ENCODE assay signal across 7 mouse cellular contexts in the genomic region with DNA sequence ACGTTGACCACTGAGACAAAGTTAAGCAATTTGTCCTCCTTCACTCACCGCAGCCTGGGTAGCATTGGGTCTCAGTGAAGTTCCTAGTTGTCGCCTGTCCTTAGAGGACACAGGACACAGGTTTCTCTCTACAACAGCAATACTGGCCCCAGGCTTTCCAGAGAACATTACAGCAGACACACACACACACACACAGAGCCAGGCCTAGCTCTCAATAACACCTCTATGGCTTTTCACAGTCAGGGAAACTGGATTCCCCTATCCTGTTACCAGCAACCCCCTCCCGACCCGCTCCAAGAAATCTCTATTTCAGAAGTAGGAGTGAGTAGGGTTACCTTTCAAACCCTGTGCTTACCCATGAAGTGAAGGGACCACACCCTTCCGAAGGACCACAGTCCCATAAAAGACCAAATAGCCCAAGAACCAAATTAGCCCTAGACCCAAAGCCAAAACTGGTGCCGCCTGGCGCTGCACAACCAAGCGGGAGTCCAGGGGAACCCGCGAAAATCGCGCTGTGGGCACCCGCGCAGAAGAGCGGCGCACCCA. TPM values are rescaled to one million over a fixed set of nuclear protein-coding genes. Genes with fewer than 3 reads are reported as not detected.
DNase-seq lines count a peak whose midpoint lies in the region; ATAC-seq and TF ChIP-seq lines count a peak whose summit lies in the region.

No protein-coding gene starts in this region.

- no peaks in the 10 kb centered on the region for H3K36me3 ChIP-seq in spleen, adult 2 months (ENCODE audit: control insufficient read depth, insufficient read depth, low read length)
- no peaks in the 10 kb centered on the region for H3K36me3 ChIP-seq in forebrain, embryonic 13.5 days (ENCODE audit: poor library complexity, severe bottlenecking)
- no peaks in the 10 kb centered on the region for H3K36me3 ChIP-seq in liver, embryonic 11.5 days (ENCODE audit: control insufficient read depth, insufficient read depth, low read length)

- peak overlapping the region; percentile 100 for H3K4me2 ChIP-seq in forebrain, embryonic 13.5 days
- H3K4me2 ChIP-seq in liver, embryonic 11.5 days: peak overlapping the region; percentile 97

- no peaks in the 10 kb centered on the region for H3K9me3 ChIP-seq in forebrain, embryonic 13.5 days (replicated peaks)
- H3K9me3 ChIP-seq in liver, embryonic 11.5 days (ENCODE audit: control insufficient read depth, low read length): no peaks in the 10 kb centered on the region

- no peak for DNase-seq in spleen, adult 2 months (ENCODE audit: low read depth in 1 of 2, low spot score in 2 of 2)
- DNase-seq in spleen, adult 18-20 months: no peak
- DNase-seq in liver, embryonic 11.5 days (ENCODE audit: low spot score): no peak
- DNase-seq in MN1 (ENCODE audit: low spot score): no peak
- DNase-seq in adrenal gland, postnatal 25 days: no peak
- no peak for DNase-seq in spleen, adult 12 weeks (ENCODE audit: low spot score)

- no peak overlapping the region for H3K27ac ChIP-seq in spleen, adult 2 months (ENCODE audit: insufficient read depth, low read length)
- no peak overlapping the region for H3K27ac ChIP-seq in forebrain, embryonic 13.5 days
- H3K27ac ChIP-seq in liver, embryonic 11.5 days (ENCODE audit: low read depth, low read length): no peak overlapping the region

- H3K27me3 ChIP-seq in spleen, adult 2 months (ENCODE audit: control insufficient read depth, insufficient read depth, low read length): peaks cover 5% of the 10 kb centered on the region; the same call in 1 of the 2 replicates
- peaks cover 38% of the 10 kb centered on the region for H3K27me3 ChIP-seq in forebrain, embryonic 13.5 days
- peaks cover 45% of the 10 kb centered on the region for H3K27me3 ChIP-seq in liver, embryonic 11.5 days (replicated peaks; ENCODE audit: control insufficient read depth, insufficient read depth, low read length)

- no peak for TF ChIP-seq CTCF in spleen, adult 2 months (IDR thresholded peaks at IDR 0.05; ENCODE audit: extremely low read depth, insufficient read depth, insufficient read length, insufficient replicate concordance)

- TF ChIP-seq POLR2A in spleen, adult 2 months (IDR thresholded peaks at IDR 0.05; ENCODE audit: low read depth, low read length): no peak

- WGBS in spleen, adult 2 months: 19% methylated on average over 17 of the region's 17 CpGs
- WGBS in forebrain, embryonic 13.5 days: 14% methylated on average over 17 of the region's 17 CpGs
- WGBS in liver, embryonic 11.5 days: 17% methylated on average over 17 of the region's 17 CpGs

- H3K9ac ChIP-seq in forebrain, embryonic 13.5 days: peak overlapping the region; percentile 74
- peak overlapping the region; percentile 60; the same call in 1 of the 2 replicates for H3K9ac ChIP-seq in liver, embryonic 11.5 days (ENCODE audit: low read depth, low read length)

- H3K4me3 ChIP-seq in spleen, adult 2 months (ENCODE audit: extremely low read depth, insufficient read depth, insufficient read length): peak overlapping the region; percentile 69; the same call in 1 of the 2 replicates
- H3K4me3 ChIP-seq in forebrain, embryonic 13.5 days: peak overlapping the region; percentile 61
- H3K4me3 ChIP-seq in liver, embryonic 11.5 days (ENCODE audit: low read depth, low read length): peak overlapping the region; percentile 67

- no peaks in the 10 kb centered on the region for H3K4me1 ChIP-seq in spleen, adult 2 months (ENCODE audit: control insufficient read depth, insufficient read depth, insufficient read length)
- H3K4me1 ChIP-seq in forebrain, embryonic 13.5 days: peaks cover 15% of the 10 kb centered on the region
- peaks cover 4% of the 10 kb centered on the region; the same call in 1 of the 2 replicates for H3K4me1 ChIP-seq in liver, embryonic 11.5 days (replicated peaks; ENCODE audit: control insufficient read depth, insufficient read depth, low read length)

- no peak; the same call in 1 of the 2 replicates for ATAC-seq in forebrain, embryonic 13.5 days
- no peak for ATAC-seq in liver, embryonic 11.5 days (replicated peaks; ENCODE audit: low FRiP score)

RNA-seq across cellular contexts. Expression of a gene that starts 0.9 kb away (rescaled TPM):
- polyA plus RNA-seq in spleen, adult 2 months (2012; rRNA removed): 3.5 and 4.1 TPM in 2 replicates
- polyA plus RNA-seq in forebrain, embryonic 13.5 days (2015; fragmentation: Nextera tagmentation; extraction: Ambion mirVana): 8.5 and 8.6 TPM in 2 replicates
- polyA plus RNA-seq in liver, embryonic 11.5 days (2014; fragmentation: Nextera tagmentation; extraction: Ambion mirVana): 18.0 and 19.3 TPM in 2 replicates
- 24.0 and 30.6 TPM in 2 replicates for total RNA-seq in adrenal gland, postnatal 25 days (2021)

RNA-seq across cellular contexts. Expression of a gene that starts 26.0 kb away (rescaled TPM):
- polyA plus RNA-seq in spleen, adult 2 months (2012; rRNA removed): 11.1 and 12.5 TPM in 2 replicates
- polyA plus RNA-seq in forebrain, embryonic 13.5 days (2015; fragmentation: Nextera tagmentation; extraction: Ambion mirVana): 16.8 and 18.2 TPM in 2 replicates
- 85.0 and 90.9 TPM in 2 replicates for polyA plus RNA-seq in liver, embryonic 11.5 days (2014; fragmentation: Nextera tagmentation; extraction: Ambion mirVana)
- 14.8 and 19.4 TPM in 2 replicates for total RNA-seq in adrenal gland, postnatal 25 days (2021)
